Mouse (Mus musculus): Measurements from ENCODE around the gene Pnma1.

The Pnma1 gene

DNA sequence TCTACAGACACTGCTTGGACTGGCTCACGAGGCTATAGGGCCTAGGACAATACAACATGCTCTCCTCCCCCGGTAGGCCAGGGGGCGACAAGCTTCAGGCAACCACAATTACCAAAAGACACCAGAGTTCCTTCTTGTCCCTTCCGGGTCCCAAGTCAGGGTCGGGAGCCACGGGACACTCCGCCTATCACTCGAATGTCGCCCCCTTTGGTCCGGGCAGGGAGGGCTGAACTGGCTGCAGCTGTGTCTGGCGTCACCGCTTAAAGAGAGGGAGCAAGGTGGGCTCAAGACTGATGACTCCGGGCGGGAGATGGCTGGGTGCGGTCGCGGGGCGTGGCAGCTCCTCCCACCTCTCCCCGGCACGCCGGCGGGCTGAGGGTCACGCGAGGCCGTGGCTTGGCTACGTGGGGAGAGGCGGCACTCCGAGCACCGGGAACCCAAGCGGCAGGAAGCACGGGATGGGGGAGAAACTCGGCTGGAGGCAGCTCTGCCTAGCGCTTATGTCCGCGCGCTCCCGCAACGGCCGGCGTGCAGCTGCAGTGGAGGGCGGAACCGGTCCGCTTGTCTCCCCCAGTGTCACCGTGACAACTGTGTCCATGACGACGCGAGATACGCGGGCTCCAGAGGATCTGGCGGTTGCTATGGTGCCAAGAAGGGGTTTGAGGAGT is at the start of gene Pnma1:
Gene Pnma1 (minus strand): TSS at position 536 of the 668 bp plus-strand sequence.
- peak; percentile 85 for DNase-seq (ENCODE audit: low read depth, low spot score)

DNA sequence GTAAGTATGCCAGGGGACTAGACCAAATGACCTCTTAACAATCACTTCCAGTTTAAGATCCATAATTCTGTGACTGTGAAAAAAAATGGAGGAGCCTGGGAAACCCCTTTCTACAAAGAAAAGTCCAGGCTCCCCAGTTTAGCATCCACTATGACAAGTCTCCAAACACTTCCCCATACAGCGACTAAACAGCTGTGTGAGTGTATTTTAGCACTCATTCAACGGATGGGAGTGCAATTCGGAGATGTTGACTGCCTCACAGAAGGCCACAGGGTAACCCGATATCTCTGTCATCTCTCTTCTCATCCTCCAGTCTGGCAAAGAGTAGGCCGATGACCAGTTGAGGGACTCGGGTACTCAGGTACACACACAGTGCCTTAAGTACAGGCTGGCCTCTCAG is 46.9 kb upstream of the Pnma1 start:
- no peak for DNase-seq (ENCODE audit: low read depth, low spot score)

DNA sequence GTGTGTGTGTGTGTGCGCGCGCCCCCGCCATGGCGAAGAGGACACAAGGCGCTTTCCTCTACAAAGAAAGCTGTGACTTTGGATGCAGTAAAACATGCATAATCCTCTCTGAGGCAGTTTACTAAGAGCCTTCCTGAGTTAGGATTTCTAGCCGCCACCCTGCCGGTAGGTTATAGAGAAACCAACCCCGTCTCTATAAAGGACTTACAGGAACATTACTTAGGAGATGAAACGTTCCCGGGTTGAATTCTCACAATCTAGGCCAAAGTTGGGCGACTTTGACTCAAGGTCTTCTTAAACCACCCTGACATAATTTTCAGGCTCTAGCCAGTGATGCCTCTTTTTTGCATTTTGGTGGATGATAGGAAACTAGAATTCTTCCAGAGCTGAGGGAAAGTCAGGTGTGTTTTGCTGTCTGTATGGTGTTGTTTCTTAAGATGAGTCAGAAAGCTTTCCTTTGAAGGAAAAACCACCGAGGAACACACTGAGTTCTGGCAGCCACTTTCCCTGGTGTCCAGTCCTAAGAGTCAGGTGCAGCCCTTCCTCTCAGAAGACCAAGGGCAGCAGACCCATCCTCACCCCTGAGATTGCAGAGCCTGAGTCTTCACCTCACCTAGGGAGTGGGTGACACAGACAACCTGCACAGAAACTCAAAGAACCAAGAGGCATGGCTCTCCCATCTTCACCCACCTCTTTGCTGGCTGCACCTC is 46.3 kb upstream of the Pnma1 start:
- no peak for DNase-seq (ENCODE audit: low read depth, low spot score)

DNA sequence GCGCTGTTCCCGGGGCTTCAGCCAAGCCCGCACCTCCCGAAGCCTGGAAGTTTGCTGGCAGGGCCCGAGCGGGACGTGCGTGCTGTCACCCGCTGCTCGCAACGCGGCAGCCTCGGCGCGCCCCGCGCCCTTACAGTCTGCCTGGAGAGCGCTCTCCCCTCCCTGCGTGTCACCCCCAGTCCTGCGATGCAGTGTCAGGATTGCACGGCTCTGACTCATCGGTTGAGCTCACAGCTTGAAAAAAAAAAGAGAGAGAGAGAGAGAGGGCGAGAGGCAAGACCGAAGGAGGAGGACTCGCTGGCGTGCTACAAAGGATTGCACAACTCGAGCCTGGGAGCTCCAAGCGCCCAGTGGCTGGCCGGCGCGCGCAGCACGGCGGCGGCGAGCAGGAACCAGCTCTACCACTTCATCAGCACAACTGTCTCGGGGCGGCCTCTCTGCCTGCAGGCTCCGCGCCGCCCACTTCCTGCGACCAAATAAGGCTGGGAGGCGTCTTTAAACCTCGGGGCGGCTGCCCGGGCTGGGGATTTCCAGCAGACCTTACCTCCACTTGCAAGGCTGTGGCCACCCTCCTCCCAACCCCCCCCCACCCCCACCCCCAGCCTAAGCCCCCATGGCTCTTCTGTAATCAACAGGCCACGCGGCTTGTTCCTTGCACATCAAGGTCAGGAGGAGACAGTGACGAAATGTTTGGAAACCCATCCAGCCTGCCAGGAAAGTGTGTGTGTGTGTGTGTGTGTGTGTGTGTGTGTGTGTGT is 45.5 kb upstream of the Pnma1 start:
- DNase-seq (ENCODE audit: low read depth, low spot score), result peak; percentile 75

DNA sequence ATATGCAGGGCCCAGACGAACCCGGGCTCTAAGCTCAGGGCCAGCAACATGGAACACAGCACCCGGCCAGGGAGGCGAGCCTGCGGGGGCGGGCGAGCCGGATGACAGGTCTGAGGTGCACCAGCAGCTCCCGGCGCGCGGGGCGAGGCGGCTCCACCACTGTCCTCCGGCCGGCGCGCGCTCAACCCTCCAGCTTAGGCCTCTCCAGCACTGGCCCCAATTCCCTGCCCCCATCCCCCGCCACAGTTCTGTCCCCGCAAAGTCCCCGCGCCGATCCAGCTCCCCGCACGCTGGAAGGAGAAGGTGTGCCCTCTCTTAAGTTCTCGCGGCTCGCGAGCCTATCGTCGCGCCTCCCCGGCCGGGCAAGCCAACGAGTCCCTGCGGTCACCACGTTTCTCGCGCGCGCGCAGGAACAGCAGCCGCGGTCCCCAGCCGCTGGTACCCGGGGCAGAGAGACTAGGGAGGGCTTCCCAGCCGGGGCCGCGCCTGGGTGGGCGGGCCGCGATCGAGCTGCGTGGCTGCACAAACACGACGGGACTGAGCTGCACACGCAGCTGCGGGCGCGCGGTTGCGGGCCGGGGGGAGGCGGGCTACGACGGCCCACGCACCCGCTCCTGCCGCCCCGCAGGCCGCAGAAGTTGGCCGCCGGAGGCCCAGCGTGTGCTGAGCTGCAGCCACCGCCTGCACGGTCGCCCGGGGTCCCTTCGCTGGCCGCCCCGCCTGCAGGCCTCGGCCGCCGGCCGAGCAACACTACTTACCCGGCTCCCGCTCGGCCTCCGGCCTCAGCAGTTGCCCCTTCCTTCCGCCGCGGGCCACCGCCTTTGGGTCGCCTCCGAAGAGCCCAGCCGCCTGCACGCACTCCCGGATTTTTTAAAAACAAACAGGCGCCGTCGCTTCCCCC is 44.7 kb upstream of the Pnma1 start:
- no peak for DNase-seq (ENCODE audit: low read depth, low spot score)

DNA sequence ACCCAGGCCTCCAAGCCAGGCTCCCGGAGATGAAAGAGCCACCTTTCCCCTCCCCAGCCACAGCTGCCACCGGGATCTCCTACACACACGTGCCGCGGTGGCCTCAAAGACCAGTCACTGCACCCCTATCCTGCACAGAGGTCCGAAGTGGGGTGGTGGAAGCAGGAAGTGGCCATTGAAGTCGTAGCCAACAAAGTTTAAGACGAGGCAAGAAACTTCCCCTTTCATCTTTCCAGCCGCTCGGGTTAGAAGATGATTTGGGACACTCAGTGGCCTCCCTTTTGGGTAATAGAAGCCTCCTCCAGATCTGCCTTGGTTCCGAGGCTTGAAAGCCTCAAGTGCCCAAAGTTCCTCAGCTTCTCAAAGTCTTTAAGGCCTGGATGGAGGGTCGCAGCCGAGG is 44.0 kb upstream of the Pnma1 start:
- DNase-seq (ENCODE audit: low read depth, low spot score), result no peak

DNA sequence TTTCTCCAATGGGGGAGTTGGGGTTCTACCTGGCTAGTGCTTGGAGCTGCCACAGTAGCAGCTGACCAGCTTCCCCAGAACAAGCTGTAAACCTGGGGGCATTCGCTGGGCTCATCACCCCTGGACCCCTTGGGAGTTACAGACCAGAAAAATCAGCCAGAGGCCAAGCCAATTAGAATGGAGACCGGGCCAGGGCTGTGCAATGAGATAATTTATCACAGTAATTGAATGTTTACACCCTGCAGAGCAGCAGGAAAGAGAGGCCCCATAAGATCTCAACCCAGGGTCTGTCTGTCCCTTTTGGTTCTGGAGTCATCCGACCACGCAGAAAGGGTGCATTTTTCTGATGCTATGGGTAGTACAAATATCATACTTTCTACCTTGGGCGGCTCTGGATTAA is 43.5 kb upstream of the Pnma1 start:
- DNase-seq (ENCODE audit: low read depth, low spot score), result no peak

DNA sequence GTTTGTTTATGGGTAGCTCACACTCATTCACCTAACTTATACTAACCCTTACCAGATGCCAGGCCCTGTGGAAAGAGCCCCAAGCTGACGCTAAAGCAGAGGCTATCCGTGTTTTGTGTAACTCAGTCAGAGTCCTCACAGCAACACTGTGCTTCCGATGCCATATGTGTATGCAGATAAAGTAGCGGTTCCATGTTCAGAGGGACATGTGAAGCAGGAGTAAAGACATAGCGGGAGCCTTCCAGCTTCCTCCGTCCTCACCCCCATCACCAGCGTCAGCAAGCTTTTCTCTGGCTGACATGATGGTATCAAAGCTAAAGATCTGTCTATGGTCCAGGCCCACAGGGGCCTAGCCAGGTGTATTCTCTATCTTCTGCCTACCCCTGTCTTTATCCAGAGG is 42.9 kb upstream of the Pnma1 start:
- no peak for DNase-seq (ENCODE audit: low read depth, low spot score)

DNA sequence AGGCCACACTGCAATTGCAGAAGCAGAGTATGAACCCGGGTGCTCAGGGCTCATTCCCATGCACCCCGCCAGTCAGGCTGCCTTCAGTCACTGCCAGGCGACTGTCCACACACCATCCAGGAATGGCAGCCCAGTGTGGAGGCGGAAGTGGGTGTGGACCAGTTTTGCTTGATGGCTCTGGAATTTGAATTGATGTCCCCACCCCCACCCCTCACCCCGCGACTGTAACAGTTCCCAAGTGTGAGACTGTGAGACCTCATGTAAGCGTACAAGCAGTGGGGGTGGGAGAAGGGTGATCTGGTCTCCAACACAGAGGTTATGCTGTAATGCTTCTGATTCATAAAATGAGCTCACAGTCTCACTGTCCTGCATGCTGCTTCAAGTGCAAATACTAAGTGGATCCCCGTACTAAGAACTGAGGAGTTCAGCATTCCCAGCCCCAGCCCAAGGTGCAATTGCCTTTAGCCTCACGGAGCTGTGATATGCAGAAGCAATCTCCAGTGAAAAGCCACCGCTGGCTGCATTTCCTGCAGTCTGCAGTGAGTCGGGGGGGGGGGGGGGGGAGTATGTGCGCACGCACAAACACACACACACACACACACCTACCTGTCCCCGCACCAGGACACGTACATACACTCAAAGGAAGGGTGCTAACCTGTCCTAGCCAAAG is 42.0 kb upstream of the Pnma1 start:
- no peak for DNase-seq (ENCODE audit: low read depth, low spot score)

DNA sequence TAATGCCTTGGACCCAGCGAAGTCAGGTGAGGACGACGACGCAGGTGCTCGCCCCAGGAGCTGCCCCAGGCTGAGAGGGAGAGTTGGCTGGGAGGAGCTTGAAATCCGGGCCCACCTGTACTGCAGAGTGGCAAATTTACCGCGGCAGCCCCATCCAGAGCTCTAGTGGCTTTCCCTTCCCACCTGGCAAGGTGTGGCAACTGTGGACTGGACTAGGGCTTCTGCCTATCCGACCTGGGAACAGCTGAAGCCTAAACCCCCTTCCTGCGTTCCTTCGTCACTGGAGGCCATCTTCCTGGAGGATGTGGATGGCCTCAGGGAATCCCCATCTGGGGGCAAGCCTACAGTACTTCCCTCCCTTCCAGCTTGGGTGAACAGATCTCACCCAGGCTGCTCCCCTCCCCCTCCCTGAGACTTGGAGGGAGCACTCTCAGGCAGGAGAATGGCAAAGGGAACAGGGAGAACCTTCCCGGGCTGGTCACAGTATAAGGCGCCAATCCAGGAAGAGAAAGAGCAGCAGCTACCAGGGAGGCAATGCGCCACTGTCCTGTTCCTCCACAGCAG is 40.7 kb upstream of the Pnma1 start:
- DNase-seq (ENCODE audit: low read depth, low spot score), result no peak

DNA sequence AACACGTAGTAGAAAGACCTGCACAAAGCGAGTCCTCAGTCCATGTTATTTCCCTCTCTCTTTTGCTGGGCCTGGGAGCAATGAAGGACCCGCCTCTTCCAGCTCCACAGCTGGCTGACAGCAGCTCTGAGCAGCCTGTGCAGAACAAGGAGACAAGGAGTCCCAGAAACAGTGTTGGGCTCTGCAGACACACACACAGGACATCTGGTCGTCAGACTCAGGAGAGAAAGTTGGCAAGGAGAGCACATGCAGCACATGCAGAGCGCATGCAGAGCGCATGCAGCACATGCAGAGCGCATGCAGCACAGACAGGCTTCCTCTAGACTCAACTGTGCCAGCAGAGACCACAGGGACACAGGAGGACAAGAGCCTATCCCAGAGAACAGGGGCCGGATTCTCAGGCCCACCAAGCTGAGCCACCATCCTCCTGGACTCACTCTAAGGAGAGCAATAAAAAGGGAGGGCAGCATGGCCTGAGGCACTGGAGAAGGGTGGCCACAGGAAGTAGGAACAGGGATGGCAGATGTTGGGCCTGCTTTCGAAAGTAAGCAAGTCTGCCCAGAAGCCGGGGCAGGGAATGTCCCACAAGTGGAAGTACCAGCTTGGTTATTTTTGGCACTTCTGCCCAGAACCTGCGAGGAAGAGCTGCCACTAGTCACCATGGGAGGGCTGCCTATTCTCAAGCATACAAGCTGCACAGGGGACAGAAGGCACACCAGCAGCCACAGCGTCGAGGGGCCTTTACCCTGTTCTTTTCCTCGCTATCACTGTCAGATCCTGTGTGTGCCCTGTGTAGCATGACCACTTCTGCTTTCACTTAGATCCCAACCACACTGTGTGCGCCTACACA is 39.7 kb upstream of the Pnma1 start:
- no peak for DNase-seq (ENCODE audit: low read depth, low spot score)

DNA sequence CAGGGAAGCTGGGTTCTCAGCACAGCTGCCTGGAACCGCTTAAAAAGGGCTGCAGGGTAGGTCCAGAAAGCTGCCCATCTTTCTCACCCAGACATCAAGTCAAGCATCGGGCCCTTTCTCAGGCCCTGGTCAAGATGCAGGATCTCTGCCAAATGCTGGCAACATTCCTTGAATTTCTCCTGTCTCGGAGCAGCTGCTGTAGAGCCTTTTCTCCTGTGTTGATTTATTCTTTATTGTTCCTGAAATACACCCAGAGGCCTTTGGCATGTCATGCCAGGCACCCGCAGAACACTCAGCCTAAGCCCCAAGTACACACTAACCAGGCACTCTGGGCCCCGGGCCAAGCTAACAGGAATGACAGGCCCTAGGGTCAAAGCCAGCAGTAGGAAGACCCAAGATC is 38.7 kb upstream of the Pnma1 start:
- DNase-seq (ENCODE audit: low read depth, low spot score), result no peak

DNA sequence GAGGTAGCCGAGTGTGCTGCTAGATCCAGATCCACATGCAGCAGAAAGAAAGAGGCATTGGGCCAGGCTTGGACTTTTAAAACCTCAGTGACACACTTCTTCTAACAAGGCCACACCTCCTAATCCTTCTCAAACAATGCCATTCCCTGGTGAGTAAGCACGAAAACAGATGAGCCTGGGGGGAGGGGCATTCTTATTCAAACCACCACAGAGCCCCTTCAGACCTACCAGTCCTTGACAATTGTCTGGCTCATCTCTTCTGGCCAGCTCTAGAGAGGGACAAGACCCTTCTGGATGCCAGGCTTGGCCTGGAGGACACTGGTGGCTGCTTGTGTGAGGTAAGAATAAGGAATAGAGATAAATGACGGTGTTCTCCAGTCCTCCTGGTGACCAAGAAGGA is 38.2 kb upstream of the Pnma1 start:
- no peak for DNase-seq (ENCODE audit: low read depth, low spot score)

DNA sequence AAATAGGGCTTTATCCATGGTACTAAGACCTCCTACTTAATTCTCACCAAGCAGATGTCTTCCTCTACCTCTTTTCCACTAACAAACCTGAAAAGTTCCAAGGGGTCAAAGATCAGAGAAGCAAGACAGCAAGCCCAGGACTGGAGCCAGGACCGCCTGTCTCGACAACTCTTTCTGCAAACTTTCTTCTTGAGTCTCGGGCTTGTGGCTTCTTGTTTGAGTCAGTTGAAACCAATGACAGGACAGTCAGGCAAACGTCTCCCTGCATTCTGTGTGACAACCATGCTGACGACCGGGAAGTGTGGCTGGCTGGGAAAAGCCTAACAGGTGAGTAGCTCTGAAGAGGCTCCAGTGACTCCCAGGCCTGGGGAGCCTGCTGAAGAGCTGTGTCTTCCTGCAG is 37.3 kb upstream of the Pnma1 start:
- no peak for DNase-seq (ENCODE audit: low read depth, low spot score)

DNA sequence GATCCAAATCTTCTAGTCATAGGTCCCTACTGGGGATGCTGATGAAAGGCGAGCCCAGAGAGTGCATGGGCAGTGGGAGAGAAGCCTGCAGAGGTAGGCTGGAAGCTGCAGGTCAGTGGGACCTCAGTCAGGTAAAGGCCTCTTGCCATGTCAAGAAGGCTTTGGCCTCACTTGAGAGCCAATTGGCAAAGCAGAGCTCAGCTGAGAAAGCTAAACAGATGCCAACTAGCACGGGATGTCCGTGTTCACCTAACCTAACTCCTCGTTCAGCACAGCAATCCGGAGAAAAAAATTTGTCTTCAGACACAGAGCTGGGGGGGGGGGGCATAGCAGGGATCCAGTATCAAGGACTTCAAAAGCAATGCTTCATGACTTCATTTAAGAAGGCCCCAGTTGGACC is 36.7 kb upstream of the Pnma1 start:
- no peak for DNase-seq (ENCODE audit: low read depth, low spot score)

DNA sequence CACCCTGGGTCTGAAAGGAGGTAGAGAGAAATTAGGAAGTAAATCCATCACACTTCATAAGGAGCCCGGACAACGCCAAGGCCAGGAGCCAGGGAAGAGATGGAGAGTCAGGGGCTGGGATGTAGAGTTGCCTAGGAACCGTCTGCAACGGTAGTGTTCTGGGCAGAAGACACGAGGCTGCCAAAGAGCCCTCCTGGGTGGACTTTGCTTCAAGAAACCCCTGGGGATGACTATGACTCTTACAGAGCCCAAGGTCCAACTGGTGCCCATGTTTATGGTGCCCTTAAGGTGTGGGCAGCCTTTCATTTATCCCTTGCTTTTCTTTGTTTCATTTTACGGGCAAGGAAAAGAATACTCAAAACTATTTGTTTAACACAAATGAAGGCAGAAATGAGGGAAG is 33.7 kb upstream of the Pnma1 start:
- no peak for DNase-seq (ENCODE audit: low read depth, low spot score)

DNA sequence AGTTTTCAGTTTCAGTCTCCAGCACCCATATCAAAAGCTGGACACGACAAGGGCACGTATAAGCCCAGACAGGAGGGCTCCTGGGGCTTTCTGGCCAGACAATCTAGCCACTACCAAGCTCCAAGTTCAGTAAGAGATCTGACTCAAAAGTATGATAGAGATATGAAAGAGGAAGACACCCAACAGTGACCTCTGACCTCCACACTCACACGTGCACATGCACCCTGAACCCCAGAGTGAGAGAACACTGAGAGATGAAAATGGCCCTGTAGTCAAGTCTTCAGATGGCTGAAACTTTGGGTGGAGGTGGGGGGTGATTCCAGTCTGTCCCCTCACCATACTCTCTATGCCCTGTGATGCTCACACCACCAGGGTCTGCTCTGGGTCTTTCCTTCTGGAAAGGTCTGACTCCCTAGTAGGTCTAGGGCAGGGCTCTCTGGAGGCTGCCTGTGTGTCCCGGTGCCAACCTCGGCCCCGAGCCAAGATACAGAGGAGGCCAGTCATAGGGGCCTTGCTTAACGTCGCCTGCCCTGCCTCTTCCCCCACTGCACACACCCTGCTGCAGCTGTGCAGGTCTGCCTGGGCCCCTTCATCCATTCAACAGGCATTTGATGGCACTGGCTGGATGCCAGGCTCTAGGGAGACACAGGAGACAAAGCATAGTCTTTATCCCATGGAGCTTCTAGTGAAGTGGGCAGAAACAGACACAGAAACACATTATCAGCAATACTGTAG is 32.6 kb upstream of the Pnma1 start:
- DNase-seq (ENCODE audit: low read depth, low spot score), result no peak

DNA sequence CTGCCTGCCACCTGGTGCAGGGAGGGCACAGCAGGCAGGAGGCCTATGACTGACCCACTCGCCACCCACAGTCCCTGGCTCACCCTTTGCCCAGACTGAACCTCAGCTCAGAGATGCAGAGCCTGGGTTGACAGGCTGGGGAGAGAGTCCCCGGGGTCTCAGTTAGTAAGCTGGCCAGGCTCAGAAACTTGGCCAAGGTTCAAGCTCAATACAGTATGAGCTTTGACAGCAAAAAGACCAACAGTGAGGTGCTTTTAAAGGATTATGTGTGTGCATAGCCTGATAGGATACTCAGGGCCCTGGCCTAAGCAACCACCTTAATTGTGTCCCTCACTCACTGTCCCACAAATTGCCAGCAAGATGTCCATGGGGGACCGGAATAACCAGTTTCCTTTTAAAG is 31.8 kb upstream of the Pnma1 start:
- DNase-seq (ENCODE audit: low read depth, low spot score), result no peak
